Mouse (Mus musculus) adrenal gland, postnatal 36 days (tissue): ENCODE measurements around the gene Mcrip2. TPM values are rescaled to one million over a fixed set of nuclear protein-coding genes. Genes with fewer than 3 reads are reported as not detected.
A peak's percentile ranks its signal among the peaks of the same experiment; 100 is the strongest.

Source experiments
- DNase-seq, 2 experiments: peaks; one replicate each; pipeline ENCODE4 v3.0.0; 2021; ENCODE audit warnings: mixed read lengths in 1 of 2
- microRNA-seq: library from miRNA; unstranded; fragments of <30 nt; microRNA quantifications from one replicate; pipeline ENCODE4 v1.2.0, GENCODE M21; 2021
- total RNA-seq, 2 experiments: library from RNA; stranded (reverse); gene quantifications; 2 replicates each; pipeline ENCODE4 v1.2.3; 2021

Mcrip2 gene
- total RNA-seq, 2 experiments from 2014 or later: 340 to 398 TPM

DNA sequence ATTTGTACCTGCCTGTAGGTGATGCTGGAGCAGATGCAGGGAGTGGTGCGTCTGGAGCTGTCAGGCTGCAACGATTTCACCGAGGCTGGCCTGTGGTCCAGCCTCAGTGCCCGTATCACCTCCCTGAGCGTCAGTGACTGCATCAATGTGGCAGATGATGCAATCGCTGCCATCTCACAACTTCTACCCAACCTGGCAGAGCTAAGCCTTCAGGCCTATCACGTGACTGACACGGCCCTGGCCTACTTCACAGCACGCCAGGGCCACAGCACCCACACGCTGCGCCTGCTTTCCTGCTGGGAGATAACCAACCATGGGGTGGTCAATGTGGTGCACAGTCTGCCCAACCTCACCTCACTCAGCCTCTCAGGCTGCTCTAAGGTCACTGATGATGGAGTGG, 50.9 kb downstream of the Mcrip2 start:
- peak; percentile 37 to 74 for DNase-seq

Small RNA genes lying within 50 kb of the gene (microRNA-seq; reads per million reads assigned to microRNA genes)
- 2.0 reads per million for gene Mir3082

Other genes starting within 250 kb of the Mcrip2 start
- gene Gng13, start 151.6 kb downstream of the Mcrip2 start, total RNA-seq: 1 to 10 TPM; 1.7 to 2.3 TPM
- 1 to 10 TPM; 3.6 to 4.0 TPM for gene Chtf18, start 141.3 kb downstream of the Mcrip2 start, total RNA-seq
- gene Rpusd1, start 141.1 kb downstream of the Mcrip2 start, total RNA-seq: 10 to 100 TPM; 12.5 to 13.4 TPM
- not detected for gene Mslnl, start 132.7 kb downstream of the Mcrip2 start, total RNA-seq
- gene Msln, start 114.4 kb downstream of the Mcrip2 start, total RNA-seq: 1 to 10 TPM; 5.5 to 8.2 TPM
- 10 to 100 TPM; 26.0 to 31.0 TPM for gene Narfl, start 95.0 kb downstream of the Mcrip2 start, total RNA-seq
- gene Haghl, start 83.1 kb downstream of the Mcrip2 start, total RNA-seq: 10 to 100 TPM; 17.6 to 32.8 TPM
- gene Ccdc78, start 82.2 kb downstream of the Mcrip2 start, total RNA-seq: not detected
- gene Fam173a, start 75.9 kb downstream of the Mcrip2 start, total RNA-seq: 10 to 100 TPM; 76.7 to 85.4 TPM
- gene AC134908.4, start 73.1 kb downstream of the Mcrip2 start, total RNA-seq: not detected
- gene Metrn, start 71.6 kb downstream of the Mcrip2 start, total RNA-seq: 10 to 100 TPM; 24.5 to 27.7 TPM
- gene Fbxl16, start 59.7 kb downstream of the Mcrip2 start, total RNA-seq: 10 to 100 TPM; 19.4 to 34.2 TPM
- gene Wdr24, start 45.1 kb downstream of the Mcrip2 start, total RNA-seq: 10 to 100 TPM; 16.6 to 20.8 TPM
- 10 to 100 TPM; 87.8 to 93.9 TPM for gene Jmjd8, start 39.9 kb downstream of the Mcrip2 start, total RNA-seq
- 100 to 1,000 TPM; 167 to 173 TPM for gene Stub1, start 35.4 kb downstream of the Mcrip2 start, total RNA-seq
- 10 to 100 TPM; 17.4 to 20.3 TPM for gene Rhbdl1, start 31.5 kb downstream of the Mcrip2 start, total RNA-seq
- 10 to 100 TPM in 1 of 2 experiments, 1 to 10 TPM in 1; 9.5 to 13.3 TPM for gene Gm20683, start 27.0 kb downstream of the Mcrip2 start, total RNA-seq
- 100 to 1,000 TPM in 1 of 2 experiments, 10 to 100 TPM in 1; 97.2 to 104 TPM for gene Rhot2, start 23.9 kb downstream of the Mcrip2 start, total RNA-seq
- 10 to 100 TPM; 12.9 to 15.6 TPM for gene Wdr90, start 7.3 kb downstream of the Mcrip2 start, total RNA-seq
- gene Mettl26, start 6.3 kb upstream of the Mcrip2 start, total RNA-seq: 100 to 1,000 TPM; 106 to 124 TPM
- 1 to 10 TPM in 1 of 2 experiments, under 1 TPM in 1; 0.99 to 1.2 TPM for gene Wfikkn1, start 12.1 kb upstream of the Mcrip2 start, total RNA-seq
- 10 to 100 TPM; 20.6 to 46.0 TPM for gene Rab40c, start 51.0 kb upstream of the Mcrip2 start, total RNA-seq
- 100 to 1,000 TPM in 1 of 2 experiments, 10 to 100 TPM in 1; 96.8 to 117 TPM for gene Pigq, start 76.2 kb upstream of the Mcrip2 start, total RNA-seq
- gene Nhlrc4, start 76.2 kb upstream of the Mcrip2 start, total RNA-seq: not detected
- not detected for gene A930017K11Rik, start 83.8 kb upstream of the Mcrip2 start, total RNA-seq
- 10 to 100 TPM; 16.7 to 23.8 TPM for gene Capn15, start 117.0 kb upstream of the Mcrip2 start, total RNA-seq
- 10 to 100 TPM; 17.9 to 21.9 TPM for gene Rab11fip3, start 200.8 kb upstream of the Mcrip2 start, total RNA-seq
- 10 to 100 TPM; 17.8 to 27.2 TPM for gene Decr2, start 221.6 kb upstream of the Mcrip2 start, total RNA-seq
- gene Nme4, start 226.8 kb upstream of the Mcrip2 start, total RNA-seq: 1 to 10 TPM; 2.2 to 3.5 TPM
- gene Tmem8, start 244.5 kb upstream of the Mcrip2 start, total RNA-seq: 1 to 10 TPM; 5.4 to 9.4 TPM